ENCODE assay signal across 9 mouse cellular contexts in genomic region chr12:116049701-116050100, GRCm38 (mm10). TPM values are rescaled to one million over a fixed set of nuclear protein-coding genes. Genes with fewer than 3 reads are reported as not detected.
DNase-seq lines count a peak whose midpoint lies in the region; ATAC-seq and TF ChIP-seq lines count a peak whose summit lies in the region.
"Had no signal": no experiment of that assay in that cellular context is flagged by ENCODE, and none has a peak within 500 bp of the region (broad histone marks: within the 10 kb centered on the region; RNA-seq: fewer than 3 reads in every experiment).

No protein-coding gene starts in this region.

- TF ChIP-seq EP300 in heart, postnatal 0 days (IDR thresholded peaks at IDR 0.05; ENCODE audit: low read depth) = no peak
- TF ChIP-seq EP300 in CH12.LX (IDR thresholded peaks at IDR 0.05; ENCODE audit: low read length) = no peak

- no peak overlapping the region for H3K27ac ChIP-seq in heart, postnatal 0 days (ENCODE audit: low read depth)
- no peak overlapping the region for H3K27ac ChIP-seq in CH12.LX (ENCODE audit: insufficient read depth, low read depth)
- no peak overlapping the region for H3K27ac ChIP-seq in midbrain, embryonic 14.5 days (replicated peaks; ENCODE audit: low read depth, low read length)
- H3K27ac ChIP-seq: liver, embryonic 13.5 days had no signal

- H3K4me2 ChIP-seq in heart, postnatal 0 days (ENCODE audit: low read depth, low read length) = no peak overlapping the region
- H3K4me2 ChIP-seq in CH12.LX (ENCODE audit: insufficient read depth, low read depth, poor library complexity, severe bottlenecking) = peak overlapping the region; percentile 24
- H3K4me2 ChIP-seq in midbrain, embryonic 14.5 days (ENCODE audit: low read length) = peak overlapping the region; percentile 77

- no peaks in the 10 kb centered on the region for H3K27me3 ChIP-seq in heart, postnatal 0 days (ENCODE audit: control insufficient read depth, insufficient read depth, low read length)
- peaks cover 4% of the 10 kb centered on the region for H3K27me3 ChIP-seq in CH12.LX (replicated peaks)
- H3K27me3 ChIP-seq in midbrain, embryonic 14.5 days (ENCODE audit: control insufficient read depth, insufficient read depth, low read length) = no peaks in the 10 kb centered on the region
- H3K27me3 ChIP-seq: liver, embryonic 13.5 days had no signal

- peaks cover 13% of the 10 kb centered on the region for H3K4me1 ChIP-seq in heart, postnatal 0 days (ENCODE audit: control insufficient read depth, insufficient read depth)
- peaks cover 3 to 43% of the 10 kb centered on the region in 2 experiments; a peak in 3 of 4 replicates for H3K4me1 ChIP-seq in CH12.LX (ENCODE audit: control insufficient read depth in 1 of 2, insufficient read depth in 2 of 2)
- H3K4me1 ChIP-seq in midbrain, embryonic 14.5 days (ENCODE audit: control insufficient read depth, insufficient read depth, low read length) = peaks cover 11% of the 10 kb centered on the region

- H3K36me3 ChIP-seq in heart, postnatal 0 days (replicated peaks; ENCODE audit: control insufficient read depth, insufficient read depth, low read length) = peaks cover 3% of the 10 kb centered on the region
- peaks cover 8 to 26% of the 10 kb centered on the region in 2 experiments for H3K36me3 ChIP-seq in CH12.LX (replicated peaks in 1 of 2; ENCODE audit: control insufficient read depth in 1 of 2, insufficient read depth in 1 of 2, low read length in 1 of 2)
- H3K36me3 ChIP-seq in midbrain, embryonic 14.5 days (ENCODE audit: control insufficient read depth, insufficient read depth, low read length) = peaks cover 8% of the 10 kb centered on the region

- TF ChIP-seq RAD21 in CH12.LX (IDR thresholded peaks at IDR 0.05; ENCODE audit: low read depth, low read length) = peak; percentile 61

- WGBS in heart, postnatal 0 days = 66% methylated on average over 6 of the region's 6 CpGs
- 88% methylated on average over 6 of the region's 6 CpGs for WGBS in midbrain, embryonic 14.5 days

- no peaks in the 10 kb centered on the region for H3K9me3 ChIP-seq in heart, postnatal 0 days (replicated peaks; ENCODE audit: control insufficient read depth, low read length)
- H3K9me3 ChIP-seq in CH12.LX (replicated peaks; ENCODE audit: low read length) = no peaks in the 10 kb centered on the region
- H3K9me3 ChIP-seq in midbrain, embryonic 14.5 days (ENCODE audit: control insufficient read depth, low read length) = peaks cover 3% of the 10 kb centered on the region; the same call in 1 of the 2 replicates
- H3K9me3 ChIP-seq: liver, embryonic 13.5 days had no signal

- TF ChIP-seq POLR2A in CH12.LX (IDR thresholded peaks at IDR 0.05; ENCODE audit: low read depth, low read length) = no peak

- H3K9ac ChIP-seq in heart, postnatal 0 days (replicated peaks; ENCODE audit: low read depth, low read length) = no peak overlapping the region
- H3K9ac ChIP-seq in CH12.LX (ENCODE audit: insufficient read depth, low read depth) = no peak overlapping the region
- no peak overlapping the region; the same call in 1 of the 2 replicates for H3K9ac ChIP-seq in midbrain, embryonic 14.5 days (replicated peaks; ENCODE audit: low read length)
- H3K9ac ChIP-seq: liver, embryonic 13.5 days had no signal

- DNase-seq in heart, postnatal 0 days (ENCODE audit: low spot score) = no peak
- no peak for DNase-seq in heart, postnatal 10 days
- DNase-seq in CH12.LX (ENCODE audit: extremely low read depth) = peak; percentile 67
- DNase-seq in c-Kit-positive CD71-positive TER-119-negative erythroid progenitor cells, embryonic 14.5 days (ENCODE audit: low read depth) = peak; percentile 25
- peak; percentile 22 for DNase-seq in midbrain, embryonic 14.5 days
- no peak for DNase-seq in frontal cortex, postnatal 14 days (ENCODE audit: low spot score in 2 of 2)
- DNase-seq in frontal cortex, adult 2 months (ENCODE audit: extremely low spot score in 1 of 2, low spot score in 1 of 2) = no peak
- DNase-seq: liver, embryonic 13.5 days had no signal

- no peak overlapping the region for H3K4me3 ChIP-seq in heart, postnatal 0 days (ENCODE audit: low read depth, low read length)
- no peak overlapping the region for H3K4me3 ChIP-seq in CH12.LX (replicated peaks in 1 of 3; ENCODE audit: low read depth in 2 of 3, low read length in 2 of 3, poor library complexity in 1 of 3)
- no peak overlapping the region for H3K4me3 ChIP-seq in midbrain, embryonic 14.5 days (replicated peaks; ENCODE audit: low read depth, low read length)
- H3K4me3 ChIP-seq: liver, embryonic 13.5 days had no signal

- H3K79me2 ChIP-seq in CH12.LX (replicated peaks; ENCODE audit: control insufficient read depth, extremely low read depth, insufficient read depth, poor library complexity, severe bottlenecking) = peaks cover 18% of the 10 kb centered on the region

- no peak for ATAC-seq in heart, postnatal 0 days (ENCODE audit: insufficient read depth, low read depth)
- ATAC-seq in midbrain, embryonic 14.5 days (ENCODE audit: low FRiP score, low TSS enrichment) = no peak
- no peak for ATAC-seq in frontal cortex, adult (ENCODE audit: low TSS enrichment)

- intact Hi-C loops in heart, postnatal 10 days (cut with DNase I) = loop anchor here (10.0 kb wide), 2 partner anchors 235 to 355 kb away; partner anchors contain the start of genes Esyt2 and Ncapg2

- peak; percentile 57 for TF ChIP-seq CTCF in heart, postnatal 0 days (IDR thresholded peaks at IDR 0.05; ENCODE audit: low read depth)
- TF ChIP-seq CTCF in CH12.LX (conservative IDR thresholded peaks at IDR 0.05 in 1 of 2, IDR thresholded peaks at IDR 0.05 in 1 of 2; ENCODE audit: low read depth in 2 of 2, low read length in 2 of 2) = peak; percentile 42 to 74; a peak in 3 of 4 replicates

- dilution Hi-C loops in CH12.LX (cut with MboI; ENCODE audit: extremely low pct_ligation_motif_present, extremely low pct_unique_long_range_greater_than_20kb, low sequenced_read_pairs) = no loop called here

- in situ Hi-C loops in CH12.LX (cut with MboI; ENCODE audit: low pct_ligation_motif_present, low pct_unique_long_range_greater_than_20kb, low sequenced_read_pairs) = no loop called here

TF ChIP-seq in CH12.LX, 34 proteins besides CTCF, POLR2A, EP300 and RAD21:
- TF ChIP-seq SMC3 (IDR thresholded peaks at IDR 0.05; ENCODE audit: low read depth, low read length) (peak; percentile 65), SIN3A (IDR thresholded peaks at IDR 0.05; ENCODE audit: low read length) (0 out of 2 replicates have a peak, but pooled peaks have one; percentile 1), ZMIZ1 (IDR thresholded peaks at IDR 0.05; ENCODE audit: low read depth, low read length) (no peak), MYC (IDR thresholded peaks at IDR 0.05; ENCODE audit: low read depth, low read length) (no peak)

RNA-seq across cellular contexts. Expression of gene Zfp386, which starts 2.2 kb away (rescaled TPM):
- total RNA-seq in heart, postnatal 0 days (2014; rRNA removed; ENCODE audit: low replicate concordance) = 13.5 and 25.2 TPM in 2 replicates
- 31.7 and 32.1 TPM in 2 replicates for polyA plus RNA-seq in heart, postnatal 0 days (2015; fragmentation: Nextera tagmentation; extraction: Ambion mirVana)
- total RNA-seq in heart, postnatal 10 days (2021) = 10 to 100 TPM; 33.1 to 33.3 TPM
- 13.4 and 13.9 TPM in 2 replicates for total RNA-seq in CH12.LX (2012; rRNA removed)
- total RNA-seq in CH12.LX (2014; rRNA removed) = 41.7 and 48.2 TPM in 2 replicates
- polyA plus RNA-seq in CH12.LX (2012; ENCODE audit: insufficient read length, low read depth) = 17.6 and 23.4 TPM in 2 replicates
- polyA plus RNA-seq in midbrain, embryonic 14.5 days (2014; fragmentation: Nextera tagmentation; extraction: Ambion mirVana) = 63.3 and 65.3 TPM in 2 replicates
- polyA plus RNA-seq in frontal cortex, adult 2 months (2012; rRNA removed) = 30.9 and 35.1 TPM in 2 replicates

RNA-seq across cellular contexts. Expression of gene Vipr2, which starts 27.8 kb away (rescaled TPM):
- 0.85 and 1.3 TPM in 2 replicates for total RNA-seq in heart, postnatal 0 days (2014; rRNA removed; ENCODE audit: low replicate concordance)
- 0.30 TPM in 2 replicates for polyA plus RNA-seq in heart, postnatal 0 days (2015; fragmentation: Nextera tagmentation; extraction: Ambion mirVana)
- total RNA-seq in heart, postnatal 10 days (2021) = 1 to 10 TPM; 2.1 to 3.0 TPM
- total RNA-seq in CH12.LX (2012; rRNA removed) = not detected in 2 replicates
- total RNA-seq in CH12.LX (2014; rRNA removed) = 0.05 TPM in 1 of 2 replicates, not detected in the other
- 0.19 and 0.20 TPM in 2 replicates for polyA plus RNA-seq in CH12.LX (2012; ENCODE audit: insufficient read length, low read depth)
- 0.55 and 0.97 TPM in 2 replicates for polyA plus RNA-seq in midbrain, embryonic 14.5 days (2014; fragmentation: Nextera tagmentation; extraction: Ambion mirVana)
- 24.5 and 25.7 TPM in 2 replicates for polyA plus RNA-seq in frontal cortex, adult 2 months (2012; rRNA removed)

Comparison
In these comparisons a context has a peak if more than half of its experiments do, and no peak if none do; other contexts are left out.
1. DNase-seq: peak in CH12.LX (single experiment), c-Kit-positive CD71-positive TER-119-negative erythroid progenitor cells, embryonic 14.5 days (single experiment) and midbrain, embryonic 14.5 days (single experiment); none in heart, postnatal 0 days (single experiment), heart, postnatal 10 days (0 of 2), frontal cortex, postnatal 14 days (0 of 2) and frontal cortex, adult 2 months (0 of 2).
2. RNA of gene Vipr2, which starts 27.8 kb away (polyA plus RNA-seq): 24.5 to 25.7 TPM in frontal cortex, adult 2 months; 0.55 to 0.97 TPM in midbrain, embryonic 14.5 days, 0.30 TPM in heart, postnatal 0 days and 0.19 to 0.20 TPM in CH12.LX; every median in the first group is over 10 times any median in the second.